Mouse (Mus musculus): ENCODE measurements around the gene Aox2. TPM values are rescaled to one million over a fixed set of nuclear protein-coding genes. Genes with fewer than 3 reads are reported as not detected.

Aox2 gene
- polyA plus RNA-seq, 1 experiment from 2014 or later, result 0.04 TPM

- Histone ChIP-seq H3K9ac (peak overlapping the region; percentile 99), H3K9me3 (replicated peaks) (no peaks in the 10 kb centered on the region), H3K27ac (peak overlapping the region; percentile 97), H3K4me3 (peak overlapping the region; percentile 100), H3K4me2 (replicated peaks) (peak overlapping the region; percentile 87), H3K4me1 (peaks cover 20% of the 10 kb centered on the region), H3K36me3 (peaks cover 36% of the 10 kb centered on the region), H3K27me3 (no peaks in the 10 kb centered on the region)
- 2% methylated on average over 53 of the region's 90 CpGs for WGBS
- ATAC-seq (ENCODE audit: low FRiP score), result peak; percentile 73
These were observed 115.4 kb downstream of the Aox2 start for GRCm38 (mm10) chr1:58393284-58394195.

GRCm38 (mm10) chr1:58395341-58395740 is 117.2 kb downstream of the Aox2 start:
- peaks cover 20% of the 10 kb centered on the region for H3K4me1 ChIP-seq
- no peaks in the 10 kb centered on the region for H3K27me3 ChIP-seq
- no peak overlapping the region for H3K4me3 ChIP-seq
- no peak overlapping the region for H3K27ac ChIP-seq
- H3K9me3 ChIP-seq (replicated peaks), result no peaks in the 10 kb centered on the region
- no peak overlapping the region for H3K9ac ChIP-seq
- 92% methylated on average over 3 of the region's 3 CpGs for WGBS
- H3K36me3 ChIP-seq, result peaks cover 53% of the 10 kb centered on the region
- no peak overlapping the region for H3K4me2 ChIP-seq (replicated peaks)
- ATAC-seq (ENCODE audit: low FRiP score), result no peak

GRCm38 (mm10) chr1:58396179-58396578 is 118.1 kb downstream of the Aox2 start:
- Histone ChIP-seq H3K27ac (no peak overlapping the region), H3K9ac (no peak overlapping the region), H3K27me3 (no peaks in the 10 kb centered on the region), H3K9me3 (replicated peaks) (no peaks in the 10 kb centered on the region), H3K36me3 (peaks cover 61% of the 10 kb centered on the region), H3K4me1 (peaks cover 18% of the 10 kb centered on the region), H3K4me3 (no peak overlapping the region), H3K4me2 (replicated peaks) (no peak overlapping the region)
- no peak for ATAC-seq (ENCODE audit: low FRiP score)
- WGBS, result 97% methylated on average over 1 of the region's 1 CpGs

- Histone ChIP-seq H3K4me1 (peaks cover 10% of the 10 kb centered on the region), H3K4me2 (replicated peaks) (no peak overlapping the region), H3K27me3 (no peaks in the 10 kb centered on the region), H3K36me3 (peaks cover 75% of the 10 kb centered on the region), H3K4me3 (no peak overlapping the region), H3K27ac (no peak overlapping the region), H3K9me3 (replicated peaks) (no peaks in the 10 kb centered on the region), H3K9ac (no peak overlapping the region)
- ATAC-seq (ENCODE audit: low FRiP score), result no peak
- 96% methylated on average over 6 of the region's 6 CpGs for WGBS
These were observed 119.6 kb downstream of the Aox2 start for GRCm38 (mm10) chr1:58397731-58398130.

GRCm38 (mm10) chr1:58401396-58401795 is 123.3 kb downstream of the Aox2 start:
- Histone ChIP-seq H3K4me2 (replicated peaks) (no peak overlapping the region), H3K27me3 (no peaks in the 10 kb centered on the region), H3K4me1 (no peaks in the 10 kb centered on the region), H3K9me3 (replicated peaks) (no peaks in the 10 kb centered on the region), H3K9ac (no peak overlapping the region), H3K36me3 (peaks cover 88% of the 10 kb centered on the region), H3K27ac (no peak overlapping the region), H3K4me3 (no peak overlapping the region)
- no peak for ATAC-seq (ENCODE audit: low FRiP score)
- WGBS, result 91% methylated on average over 6 of the region's 6 CpGs

- peaks cover 69% of the 10 kb centered on the region for H3K36me3 ChIP-seq
- H3K4me2 ChIP-seq (replicated peaks), result no peak overlapping the region
- no peaks in the 10 kb centered on the region for H3K9me3 ChIP-seq (replicated peaks)
- ATAC-seq (ENCODE audit: low FRiP score), result no peak
- no peak overlapping the region for H3K4me3 ChIP-seq
- H3K27ac ChIP-seq, result no peak overlapping the region
- H3K9ac ChIP-seq, result no peak overlapping the region
- H3K4me1 ChIP-seq, result no peaks in the 10 kb centered on the region
- H3K27me3 ChIP-seq, result no peaks in the 10 kb centered on the region
- WGBS, result 97% methylated on average over 5 of the region's 5 CpGs
These were observed 125.6 kb downstream of the Aox2 start for GRCm38 (mm10) chr1:58403745-58404144.

GRCm38 (mm10) chr1:58407321-58407720 is 129.2 kb downstream of the Aox2 start:
- no peak for ATAC-seq (ENCODE audit: low FRiP score)
- peaks cover 60% of the 10 kb centered on the region for H3K36me3 ChIP-seq

GRCm38 (mm10) chr1:58408141-58408540 is 130.0 kb downstream of the Aox2 start:
- no peaks in the 10 kb centered on the region for H3K9me3 ChIP-seq (replicated peaks)
- H3K4me1 ChIP-seq, result no peaks in the 10 kb centered on the region
- no peak overlapping the region for H3K4me3 ChIP-seq
- ATAC-seq (ENCODE audit: low FRiP score), result no peak
- H3K27me3 ChIP-seq, result no peaks in the 10 kb centered on the region
- WGBS, result 83% methylated on average over 6 of the region's 6 CpGs
- H3K27ac ChIP-seq, result no peak overlapping the region
- H3K36me3 ChIP-seq, result peaks cover 60% of the 10 kb centered on the region
- no peak overlapping the region for H3K9ac ChIP-seq
- no peak overlapping the region for H3K4me2 ChIP-seq (replicated peaks)

More at GRCm38 (mm10) chr1:58407321-58407720, 129.2 kb downstream of the Aox2 start:
- no peaks in the 10 kb centered on the region for H3K27me3 ChIP-seq
- no peaks in the 10 kb centered on the region for H3K4me1 ChIP-seq
- H3K9me3 ChIP-seq (replicated peaks), result no peaks in the 10 kb centered on the region
- no peak overlapping the region for H3K4me3 ChIP-seq
- H3K27ac ChIP-seq, result no peak overlapping the region
- H3K9ac ChIP-seq, result no peak overlapping the region
- 97% methylated on average over 7 of the region's 7 CpGs for WGBS
- H3K4me2 ChIP-seq (replicated peaks), result no peak overlapping the region

GRCm38 (mm10) chr1:58409553-58410197 is 131.5 kb downstream of the Aox2 start:
- WGBS, result 82% methylated on average over 5 of the region's 5 CpGs
- H3K4me3 ChIP-seq, result no peak overlapping the region
- H3K4me1 ChIP-seq, result no peaks in the 10 kb centered on the region
- H3K9me3 ChIP-seq (replicated peaks), result no peaks in the 10 kb centered on the region
- no peak overlapping the region for H3K4me2 ChIP-seq (replicated peaks)
- no peaks in the 10 kb centered on the region for H3K27me3 ChIP-seq
- ATAC-seq (ENCODE audit: low FRiP score), result no peak
- no peak overlapping the region for H3K27ac ChIP-seq
- no peak overlapping the region for H3K9ac ChIP-seq
- H3K36me3 ChIP-seq, result peaks cover 62% of the 10 kb centered on the region

- no peaks in the 10 kb centered on the region for H3K27me3 ChIP-seq
- H3K4me1 ChIP-seq, result no peaks in the 10 kb centered on the region
- ATAC-seq (ENCODE audit: low FRiP score), result no peak
- H3K4me3 ChIP-seq, result no peak overlapping the region
- H3K9ac ChIP-seq, result no peak overlapping the region
- WGBS, result 87% methylated on average over 3 of the region's 3 CpGs
- H3K9me3 ChIP-seq (replicated peaks), result no peaks in the 10 kb centered on the region
- H3K4me2 ChIP-seq (replicated peaks), result no peak overlapping the region
- H3K36me3 ChIP-seq, result peaks cover 62% of the 10 kb centered on the region
- no peak overlapping the region for H3K27ac ChIP-seq
These were observed 132.1 kb downstream of the Aox2 start for GRCm38 (mm10) chr1:58410198-58410588.

GRCm38 (mm10) chr1:58410776-58411175 is 132.7 kb downstream of the Aox2 start:
- Histone ChIP-seq H3K36me3 (peaks cover 62% of the 10 kb centered on the region), H3K27ac (no peak overlapping the region), H3K4me1 (no peaks in the 10 kb centered on the region), H3K4me2 (replicated peaks) (no peak overlapping the region), H3K4me3 (no peak overlapping the region), H3K9ac (no peak overlapping the region), H3K9me3 (replicated peaks) (no peaks in the 10 kb centered on the region), H3K27me3 (no peaks in the 10 kb centered on the region)
- WGBS, result 91% methylated on average over 7 of the region's 7 CpGs
- ATAC-seq (ENCODE audit: low FRiP score), result no peak

GRCm38 (mm10) chr1:58415442-58415841 is 137.3 kb downstream of the Aox2 start:
- H3K4me3 ChIP-seq, result no peak overlapping the region

More at GRCm38 (mm10) chr1:58415442-58415841, 137.3 kb downstream of the Aox2 start:
- Histone ChIP-seq H3K4me1 (no peaks in the 10 kb centered on the region; the same call in 1 of the 2 replicates), H3K9ac (no peak overlapping the region), H3K9me3 (replicated peaks) (no peaks in the 10 kb centered on the region), H3K36me3 (peaks cover 88% of the 10 kb centered on the region), H3K27ac (no peak overlapping the region), H3K27me3 (no peaks in the 10 kb centered on the region), H3K4me2 (replicated peaks) (no peak overlapping the region)
- WGBS, result 30% methylated on average over 1 of the region's 1 CpGs
- no peak for ATAC-seq (ENCODE audit: low FRiP score)

Measured in hindbrain, embryonic 12.5 days (tissue).